Mouse (Mus musculus) CH12.LX (cell line): ENCODE results near the gene Gpx4. TPM values are rescaled to one million over a fixed set of nuclear protein-coding genes. Genes with fewer than 3 reads are reported as not detected.

ENCODE experiments used
- DNase-seq: peaks from one replicate; pipeline ENCODE4 v3.0.0-alpha.2; 2013; ENCODE audit errors: extremely low read depth
- H3K27ac ChIP-seq: 2 replicates; pipeline ENCODE4 v1.5.1; 2012; ENCODE audit warnings: low read depth, mild to moderate bottlenecking, control low read depth, moderate library complexity; ENCODE audit not compliant: insufficient read depth
- H3K27me3 ChIP-seq: replicated peaks from 2 replicates; pipeline ENCODE3; 2012; ENCODE audit warnings: inconsistent platforms
- H3K36me3 ChIP-seq, 2 experiments: replicated peaks in 1 of 2; 2 replicates each; pipeline versions ENCODE3 to v1.6.1; 2012; ENCODE audit warnings: inconsistent platforms in 1 of 2, low read length in 1 of 2, mild to moderate bottlenecking in 1 of 2, mixed read lengths in 1 of 2, moderate library complexity in 1 of 2; ENCODE audit not compliant: control insufficient read depth in 1 of 2, insufficient read depth in 1 of 2
- H3K4me1 ChIP-seq, 2 experiments: 2 replicates each; pipeline ENCODE4 v1.6.1; 2012; ENCODE audit warnings: inconsistent platforms in 1 of 2, moderate library complexity in 1 of 2; ENCODE audit not compliant: insufficient read depth in 2 of 2, control insufficient read depth in 1 of 2
- H3K4me2 ChIP-seq: 2 replicates; pipeline ENCODE4 v1.6.1; 2012; ENCODE audit warnings: low read depth, mild to moderate bottlenecking, control low read depth; ENCODE audit not compliant: poor library complexity, insufficient read depth, severe bottlenecking
- H3K4me3 ChIP-seq, 3 experiments: fragments of 150-350 bp in 1 of 3; sonication (generic) in 1 of 3; replicated peaks in 1 of 3; 2 replicates each; pipeline versions ENCODE3 to v1.5.1; 2011 to 2012; ENCODE audit warnings: low read depth in 2 of 3, low read length in 2 of 3, mild to moderate bottlenecking in 2 of 3, moderate library complexity in 2 of 3, control low read depth in 1 of 3, improper control_type of control experiment in 1 of 3, inconsistent platforms in 1 of 3, mixed read lengths in 1 of 3; ENCODE audit not compliant: poor library complexity in 1 of 3
- H3K79me2 ChIP-seq: replicated peaks from 2 replicates; pipeline ENCODE4 v1.6.1; 2012; ENCODE audit warnings: mild to moderate bottlenecking, moderate library complexity; ENCODE audit not compliant: control insufficient read depth, poor library complexity, insufficient read depth, severe bottlenecking; ENCODE audit errors: extremely low read depth
- H3K9ac ChIP-seq: 2 replicates; pipeline ENCODE4 v1.6.1; 2012; ENCODE audit warnings: low read depth, mild to moderate bottlenecking, control low read depth, moderate library complexity; ENCODE audit not compliant: insufficient read depth
- H3K9me3 ChIP-seq: replicated peaks from 2 replicates; pipeline ENCODE3; 2012; ENCODE audit warnings: low read length, inconsistent platforms, mixed read lengths
- CHD2 ChIP-seq: IDR thresholded peaks from 2 replicates; pipeline ENCODE4 v1.6.1; 2011; ENCODE audit warnings: low read length, improper control_type of control experiment
- CTCF ChIP-seq, 2 experiments: IDR thresholded peaks in 1 of 2; conservative IDR thresholded peaks in 1 of 2; 2 replicates each; pipeline ENCODE4 v1.5.1; 2011 to 2012; ENCODE audit warnings: low read depth in 2 of 2, low read length in 2 of 2, improper control_type of control experiment in 1 of 2, inconsistent platforms in 1 of 2, mild to moderate bottlenecking in 1 of 2, moderate library complexity in 1 of 2
- ELF1 ChIP-seq: IDR thresholded peaks from 2 replicates; pipeline ENCODE4 v1.6.1; 2014; ENCODE audit warnings: low read depth, mild to moderate bottlenecking, inconsistent platforms, low read length, improper control_type of control experiment
- IRF4 ChIP-seq: IDR thresholded peaks from 2 replicates; pipeline ENCODE4 v1.6.1; 2014; ENCODE audit warnings: low read depth, mild to moderate bottlenecking, inconsistent platforms, low read length, improper control_type of control experiment
- JUN ChIP-seq: IDR thresholded peaks from 2 replicates; pipeline ENCODE4 v1.6.1; 2011; ENCODE audit warnings: low read depth, mild to moderate bottlenecking, low read length, improper control_type of control experiment, moderate library complexity; ENCODE audit not compliant: insufficient read depth
- KAT2A ChIP-seq: IDR thresholded peaks from 2 replicates; pipeline ENCODE4 v1.6.1; 2012; ENCODE audit warnings: low read length, improper control_type of control experiment, inconsistent platforms; ENCODE audit not compliant: insufficient replicate concordance
- MAFK ChIP-seq: IDR thresholded peaks from 2 replicates; pipeline ENCODE4 v1.6.1; 2011; ENCODE audit warnings: low read length, improper control_type of control experiment; ENCODE audit not compliant: insufficient replicate concordance
- MYC ChIP-seq: IDR thresholded peaks from 2 replicates; pipeline ENCODE4 v1.6.1; 2011; ENCODE audit warnings: low read depth, mild to moderate bottlenecking, improper control_type of control experiment, low read length
- PAX5 ChIP-seq: IDR thresholded peaks from 2 replicates; pipeline ENCODE4 v1.6.1; 2012; ENCODE audit warnings: low read length, inconsistent platforms, mixed read lengths
- RAD21 ChIP-seq: IDR thresholded peaks from 2 replicates; pipeline ENCODE4 v1.6.1; 2011; ENCODE audit warnings: low read depth, mild to moderate bottlenecking, low read length, improper control_type of control experiment, moderate library complexity
- RCOR1 ChIP-seq: conservative IDR thresholded peaks from 2 replicates; pipeline ENCODE4 v1.6.1; 2012; ENCODE audit warnings: low read depth, mild to moderate bottlenecking, inconsistent platforms, low read length, improper control_type of control experiment
- TBP ChIP-seq: conservative IDR thresholded peaks from 2 replicates; pipeline ENCODE4 v1.6.1; 2011; ENCODE audit warnings: low read depth, low read length, improper control_type of control experiment
- UBTF ChIP-seq: IDR thresholded peaks from 2 replicates; pipeline ENCODE4 v1.6.1; 2012; ENCODE audit warnings: low read depth, mild to moderate bottlenecking, inconsistent platforms, low read length, improper control_type of control experiment, moderate library complexity
- ZNF384 ChIP-seq: IDR thresholded peaks from 2 replicates; pipeline ENCODE4 v1.6.1; 2012; ENCODE audit warnings: low read depth, low read length, improper control_type of control experiment, inconsistent platforms
- dilution Hi-C: fragments of 300-500 bp; cut with MboI; formaldehyde crosslinking; loops from 2 replicates; pipeline ENCODE4 v1.14.3; 2020; ENCODE audit warnings: low sequenced_read_pairs; ENCODE audit not compliant: extremely low pct_unique_long_range_greater_than_20kb, extremely low pct_ligation_motif_present
- in situ Hi-C: fragments of 300-500 bp; cut with MboI; formaldehyde crosslinking; loops from 3 replicates; pipeline ENCODE4 v1.14.3; 2019; ENCODE audit warnings: low sequenced_read_pairs, low pct_ligation_motif_present, low pct_unique_long_range_greater_than_20kb, mixed read lengths
- polyA plus RNA-seq: library from polyadenylated mRNA; unstranded; fragments of >175 nt; gene quantifications from 2 replicates; pipeline ENCODE4 v1.2.1, GENCODE M21; 2012; ENCODE audit warnings: low read depth; ENCODE audit not compliant: insufficient read length
- total RNA-seq, 2 experiments: library from RNA; depleted of rRNA; stranded (reverse); fragments of 300-350 nt in 1 of 2; fragments of >200 nt in 1 of 2; gene quantifications; 2 replicates each; pipeline ENCODE4 v1.2.3; 2012 to 2014

Gene Gpx4
- total and polyA plus RNA-seq, 3 experiments, result 332 to 459 (median 386) TPM

GRCm38 (mm10) chr10:80020603-80021319, 26.2 kb upstream of the Gpx4 start:
- Histone ChIP-seq H3K36me3 (peaks cover 33 to 61% of the 10 kb centered on the region in 2 experiments), H3K79me2 (peaks cover 8% of the 10 kb centered on the region), H3K4me2 (no peak overlapping the region), H3K4me3 (no peak overlapping the region), H3K9ac (no peak overlapping the region), H3K9me3 (no peaks in the 10 kb centered on the region), H3K27ac (no peak overlapping the region), H3K27me3 (no peaks in the 10 kb centered on the region), H3K4me1 (peaks cover 33 to 52% of the 10 kb centered on the region in 2 experiments)
- no peak for TF ChIP-seq TBP
- TF ChIP-seq CTCF (conservative IDR thresholded peaks at IDR 0.05 in 1 of 2, IDR thresholded peaks at IDR 0.05 in 1 of 2; ENCODE audit: low read depth in 2 of 2, low read length in 2 of 2), result peak in 1 of 2 experiments; percentile 9; a peak in 1 of 4 replicates
- no peak for TF ChIP-seq RCOR1
- TF ChIP-seq PAX5, result no peak
- in situ Hi-C loops, result no loop called here
- dilution Hi-C loops, result no loop called here
- DNase-seq, result no peak

- Histone ChIP-seq H3K27ac (no peak overlapping the region), H3K36me3 (peaks cover 36 to 66% of the 10 kb centered on the region in 2 experiments), H3K4me2 (no peak overlapping the region), H3K9me3 (no peaks in the 10 kb centered on the region), H3K79me2 (peaks cover 8% of the 10 kb centered on the region), H3K4me1 (peaks cover 33 to 52% of the 10 kb centered on the region in 2 experiments), H3K4me3 (no peak overlapping the region), H3K9ac (no peak overlapping the region), H3K27me3 (no peaks in the 10 kb centered on the region)
- dilution Hi-C loops (no loop called here), in situ Hi-C loops (no loop called here)
- TF ChIP-seq IRF4 (no peak), CHD2 (no peak), TBP (no peak), ZNF384 (no peak), UBTF (no peak), MAFK (no peak)
- DNase-seq, result no peak
Observed at GRCm38 (mm10) chr10:80021320-80021641, 25.7 kb upstream of the Gpx4 start.

GRCm38 (mm10) chr10:80022164-80022563, 24.8 kb upstream of the Gpx4 start:
- dilution Hi-C loops (no loop called here), in situ Hi-C loops (no loop called here)
- Histone ChIP-seq H3K27me3 (no peaks in the 10 kb centered on the region), H3K4me2 (no peak overlapping the region), H3K9ac (no peak overlapping the region), H3K4me1 (peaks cover 34 to 50% of the 10 kb centered on the region in 2 experiments), H3K9me3 (no peaks in the 10 kb centered on the region), H3K79me2 (peaks cover 4% of the 10 kb centered on the region), H3K27ac (no peak overlapping the region), H3K36me3 (peaks cover 45 to 75% of the 10 kb centered on the region in 2 experiments), H3K4me3 (no peak overlapping the region)
- TF ChIP-seq KAT2A, result no peak
- no peak for TF ChIP-seq RAD21
- no peak for TF ChIP-seq CTCF (conservative IDR thresholded peaks at IDR 0.05 in 1 of 2, IDR thresholded peaks at IDR 0.05 in 1 of 2; ENCODE audit: low read depth in 2 of 2, low read length in 2 of 2)
- TF ChIP-seq ELF1, result no peak
- no peak for TF ChIP-seq MYC
- TF ChIP-seq JUN, result no peak
- DNase-seq, result no peak
